Mouse (Mus musculus) layer of hippocampus, adult 11-12 months (tissue): ENCODE measurements around the gene Mlh1.

ENCODE experiments used
- DNase-seq: peaks from one replicate; pipeline ENCODE4 v3.0.0; 2022; ENCODE audit warnings: low spot score

Gene Mlh1

GRCm38 (mm10) chr9:111213501-111213900, 58.1 kb downstream of the Mlh1 start:
- DNase-seq: no peak

GRCm38 (mm10) chr9:111211122-111212041, 60.2 kb downstream of the Mlh1 start:
- no peak for DNase-seq

- no peak for DNase-seq
Measured at GRCm38 (mm10) chr9:111210412-111210811, 61.2 kb downstream of the Mlh1 start.

- no peak for DNase-seq
Measured at GRCm38 (mm10) chr9:111209158-111209699, 62.4 kb downstream of the Mlh1 start.

GRCm38 (mm10) chr9:111208185-111208584, 63.4 kb downstream of the Mlh1 start:
- no peak for DNase-seq

GRCm38 (mm10) chr9:111207683-111208082, 63.9 kb downstream of the Mlh1 start:
- no peak for DNase-seq

GRCm38 (mm10) chr9:111204601-111205375, 66.8 kb downstream of the Mlh1 start:
- peak; percentile 61 for DNase-seq

- DNase-seq: no peak
Measured at GRCm38 (mm10) chr9:111200208-111200607, 71.4 kb downstream of the Mlh1 start.

GRCm38 (mm10) chr9:111198332-111198731, 73.3 kb downstream of the Mlh1 start:
- DNase-seq: no peak

- DNase-seq: no peak
Measured at GRCm38 (mm10) chr9:111197712-111198111, 73.9 kb downstream of the Mlh1 start.

GRCm38 (mm10) chr9:111197116-111197515, 74.5 kb downstream of the Mlh1 start:
- DNase-seq: no peak

- no peak for DNase-seq
Measured at GRCm38 (mm10) chr9:111193211-111193610, 78.4 kb downstream of the Mlh1 start.

- no peak for DNase-seq
Measured at GRCm38 (mm10) chr9:111188731-111189130, 82.9 kb downstream of the Mlh1 start.

GRCm38 (mm10) chr9:111186861-111187260, 84.7 kb downstream of the Mlh1 start:
- no peak for DNase-seq

GRCm38 (mm10) chr9:111184929-111185328, 86.7 kb downstream of the Mlh1 start:
- no peak for DNase-seq

- peak; percentile 25 for DNase-seq
Measured at GRCm38 (mm10) chr9:111182176-111182575, 89.4 kb downstream of the Mlh1 start.

- no peak for DNase-seq
Measured at GRCm38 (mm10) chr9:111178971-111179370, 92.6 kb downstream of the Mlh1 start.
